Mouse (Mus musculus) forebrain, postnatal 0 days (tissue): ENCODE data around the gene Armc2. TPM values are rescaled to one million over a fixed set of nuclear protein-coding genes. Genes with fewer than 3 reads are reported as not detected.

Source experiments
- ATAC-seq: fragments of 200-750 bp; cut with Nextera tagmentation; 2 replicates; pipeline ENCODE4 v1.8.0; 2017; ENCODE audit warnings: mild to moderate bottlenecking, moderate library complexity
- DNase-seq: peaks from one replicate; pipeline ENCODE4 v3.0.0-alpha.2; 2015
- H3K27ac ChIP-seq: fragments of 300-500 bp; sonication (generic); 2 replicates; pipeline ENCODE4 v1.5.1; 2014; ENCODE audit warnings: low read depth, mild to moderate bottlenecking, antibody characterized with exemption, low read length, moderate library complexity, mixed read lengths
- H3K27me3 ChIP-seq: fragments of 300-500 bp; sonication (generic); 2 replicates; pipeline ENCODE4 v1.6.1; 2014; ENCODE audit warnings: mild to moderate bottlenecking, low read length, mixed read lengths; ENCODE audit not compliant: insufficient read depth
- H3K36me3 ChIP-seq: fragments of 300-500 bp; sonication (generic); 2 replicates; pipeline ENCODE4 v1.6.1; 2014; ENCODE audit warnings: mild to moderate bottlenecking, moderate library complexity; ENCODE audit not compliant: insufficient read depth
- H3K4me1 ChIP-seq: fragments of 300-500 bp; sonication (generic); 2 replicates; pipeline ENCODE4 v1.6.1; 2014; ENCODE audit warnings: antibody characterized with exemption; ENCODE audit not compliant: insufficient read depth
- H3K4me2 ChIP-seq: fragments of 300-500 bp; sonication (generic); 2 replicates; pipeline ENCODE4 v1.6.1; 2014; ENCODE audit warnings: low read depth, mild to moderate bottlenecking, moderate library complexity
- H3K4me3 ChIP-seq: fragments of 300-500 bp; sonication (generic); 2 replicates; pipeline ENCODE4 v1.5.1; 2014; ENCODE audit warnings: low read depth, low read length, mixed read lengths
- H3K9ac ChIP-seq: fragments of 300-500 bp; sonication (generic); 2 replicates; pipeline ENCODE4 v1.6.1; 2014; ENCODE audit warnings: mild to moderate bottlenecking
- H3K9me3 ChIP-seq: fragments of 300-500 bp; sonication (generic); 2 replicates; pipeline ENCODE4 v1.6.1; 2016; ENCODE audit warnings: low read length
- CTCF ChIP-seq: sonication (generic); IDR thresholded peaks from 2 replicates; pipeline ENCODE4 v1.5.1; 2016; ENCODE audit warnings: antibody characterized with exemption, control low read depth, low read depth
- WGBS: fragments of 180-500 bp; shearing (Covaris S2); extraction: QIAGEN DNeasy Blood & Tissue Kit; methylation state at CpG from one replicate; pipeline ENCODE4 v1.1.7; 2014; 5-methylcytosine and 5-hydroxymethylcytosine counted together
- polyA plus RNA-seq: library from polyadenylated mRNA; unstranded; fragments of >200 nt; fragmentation: Nextera tagmentation; extraction: Ambion mirVana; gene quantifications from 2 replicates; pipeline ENCODE4 v1.2.1, GENCODE M21; 2015
- total RNA-seq: library from RNA; depleted of rRNA; stranded (reverse); fragments of >200 nt; gene quantifications from 2 replicates; pipeline ENCODE4 v1.2.3, GENCODE M21; 2014

The Armc2 gene
- total and polyA plus RNA-seq, 2 experiments from 2014 or later, result 11.4 to 14.1 TPM

DNA sequence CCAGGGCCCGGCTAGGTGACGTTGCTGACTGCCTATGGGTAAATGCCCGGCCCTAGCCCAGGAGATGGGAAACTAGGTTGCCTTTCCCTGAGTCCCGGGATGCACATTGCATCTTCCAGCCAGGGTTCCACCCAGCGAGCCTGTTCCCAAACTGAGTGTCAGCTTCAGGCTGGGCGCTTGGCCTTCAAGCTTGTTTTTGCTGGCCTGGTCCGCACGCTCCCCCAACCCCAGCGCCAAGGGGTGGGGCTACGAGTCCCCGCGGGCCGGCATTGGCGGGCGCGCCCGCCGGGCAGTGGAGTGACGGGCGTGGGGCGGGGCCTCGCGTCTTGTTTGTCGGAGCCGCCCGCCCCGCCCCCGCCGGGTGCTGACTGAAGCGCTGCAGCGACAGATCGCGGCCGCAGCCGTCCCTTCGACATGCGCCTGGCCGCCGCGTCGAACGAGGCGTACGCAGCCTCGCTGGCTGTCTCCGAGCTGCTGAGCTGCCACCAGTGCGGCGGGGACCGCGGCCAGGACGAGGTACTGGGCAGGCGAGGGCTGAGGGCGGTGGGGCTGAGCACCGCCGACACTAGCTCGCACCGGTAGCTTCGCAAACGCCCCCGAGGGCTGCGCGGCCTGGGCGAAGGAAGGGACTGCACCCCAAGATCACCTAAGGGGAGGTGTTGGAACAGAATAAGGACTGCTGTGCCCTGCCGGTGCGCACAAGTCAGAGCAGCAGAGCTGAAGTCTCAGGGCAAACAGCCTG lies 131.0 kb downstream of the Armc2 start:
- peak overlapping the region; percentile 57 for H3K4me2 ChIP-seq
- peak; percentile 25 for TF ChIP-seq CTCF
- H3K4me3 ChIP-seq, result peak overlapping the region; percentile 48
- WGBS, result 3% methylated on average over 60 of the region's 65 CpGs
- ATAC-seq (peak; percentile 98), DNase-seq (peak; percentile 94)
- H3K4me1 ChIP-seq, result peaks cover 16% of the 10 kb centered on the region
- H3K9ac ChIP-seq, result peak overlapping the region; percentile 72
- H3K27me3 ChIP-seq, result no peaks in the 10 kb centered on the region
- no peaks in the 10 kb centered on the region for H3K36me3 ChIP-seq
- H3K27ac ChIP-seq, result peak overlapping the region; percentile 80
- no peaks in the 10 kb centered on the region for H3K9me3 ChIP-seq

DNA sequence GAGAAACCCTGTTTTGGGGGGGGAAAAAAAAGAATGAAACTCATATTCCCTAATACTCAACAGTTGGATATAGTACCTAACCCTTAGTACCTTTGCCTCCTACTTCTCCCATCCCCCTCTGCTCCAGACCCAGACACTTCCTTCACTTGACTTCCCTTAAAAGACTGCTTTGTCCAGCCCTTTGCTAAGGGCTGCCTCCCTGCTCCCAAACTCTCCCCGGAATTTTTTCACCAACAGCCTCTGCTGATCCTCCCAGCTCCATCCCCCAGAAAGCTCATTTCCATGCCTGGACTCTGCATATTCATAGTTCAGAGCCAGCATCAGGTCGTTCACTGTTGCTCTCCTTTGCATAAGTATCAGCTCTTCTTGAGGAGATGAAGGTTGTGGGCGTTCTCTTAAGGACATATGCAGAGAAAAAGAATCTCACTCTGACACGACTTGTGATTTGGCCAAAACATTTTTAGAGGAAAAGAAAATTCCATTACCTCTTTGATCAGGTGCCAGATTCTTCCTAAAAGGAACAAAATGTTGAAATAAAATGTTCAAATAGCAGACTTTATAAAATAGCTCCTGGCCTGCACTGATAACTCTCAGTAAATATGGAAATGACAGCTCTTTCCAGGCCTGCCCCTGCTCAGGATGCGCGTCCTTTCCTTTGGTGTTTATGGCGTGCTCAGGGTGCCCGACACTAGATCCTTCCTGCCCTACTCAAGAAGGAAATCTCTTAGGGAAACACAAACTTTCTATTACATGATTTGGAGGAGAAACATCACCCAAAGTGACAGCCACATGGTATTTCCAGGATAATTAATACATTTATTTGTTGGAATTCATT lies 134.3 kb downstream of the Armc2 start:
- Histone ChIP-seq H3K27ac (no peak overlapping the region), H3K27me3 (no peaks in the 10 kb centered on the region), H3K9ac (no peak overlapping the region), H3K9me3 (no peaks in the 10 kb centered on the region), H3K4me1 (peaks cover 9% of the 10 kb centered on the region; the same call in 1 of the 2 replicates), H3K4me2 (no peak overlapping the region), H3K4me3 (no peak overlapping the region), H3K36me3 (no peaks in the 10 kb centered on the region)
- DNase-seq, result no peak
- 57% methylated on average over 8 of the region's 8 CpGs for WGBS
- ATAC-seq, result no peak
- TF ChIP-seq CTCF, result no peak

DNA sequence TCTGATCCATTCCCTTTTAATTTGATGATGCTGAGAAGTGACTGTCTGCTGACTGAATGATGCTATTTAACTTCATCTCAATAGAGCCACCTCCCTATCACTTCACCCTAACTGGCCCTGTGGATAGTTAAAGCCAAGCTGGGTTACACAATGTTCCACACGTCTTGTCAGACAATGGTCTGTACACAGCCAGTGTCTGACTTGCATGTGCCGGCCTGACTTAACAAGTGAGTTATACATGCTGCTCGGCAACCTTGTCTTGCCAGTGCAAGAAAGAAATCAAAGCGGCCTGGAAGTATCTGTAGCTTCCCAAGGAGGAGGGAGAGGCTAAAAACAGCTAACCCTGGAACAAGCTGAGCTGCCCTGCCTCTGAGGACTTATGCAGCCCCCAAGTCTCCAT lies 136.8 kb downstream of the Armc2 start:
- DNase-seq (no peak), ATAC-seq (no peak)
- no peak overlapping the region for H3K27ac ChIP-seq
- no peak overlapping the region for H3K4me3 ChIP-seq
- no peaks in the 10 kb centered on the region for H3K36me3 ChIP-seq
- H3K27me3 ChIP-seq, result no peaks in the 10 kb centered on the region
- H3K4me1 ChIP-seq, result peaks cover 5% of the 10 kb centered on the region; the same call in 1 of the 2 replicates
- TF ChIP-seq CTCF, result no peak
- H3K4me2 ChIP-seq, result no peak overlapping the region
- 9% methylated on average over 4 of the region's 4 CpGs for WGBS
- H3K9ac ChIP-seq, result no peak overlapping the region
- H3K9me3 ChIP-seq, result no peaks in the 10 kb centered on the region

DNA sequence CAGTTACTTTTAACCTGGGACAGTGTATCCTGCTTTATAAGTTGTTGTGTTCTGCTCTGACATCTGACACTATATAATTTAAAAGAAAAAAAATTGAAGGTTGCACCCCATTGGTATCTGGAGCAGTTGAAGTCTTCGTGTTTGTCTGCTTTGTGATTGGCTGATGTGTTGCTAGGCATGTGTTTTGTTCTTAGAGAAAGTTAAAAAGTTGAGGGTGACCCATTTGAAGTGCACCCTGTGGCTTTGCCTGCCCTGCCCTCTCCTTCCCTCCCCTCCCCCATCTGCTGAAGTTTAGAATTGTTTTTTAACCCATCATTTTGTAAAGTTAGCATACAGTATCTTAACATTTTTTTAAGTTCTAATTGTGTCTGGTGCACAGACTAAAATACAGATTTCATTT lies 137.5 kb downstream of the Armc2 start:
- no peak overlapping the region for H3K9ac ChIP-seq
- no peaks in the 10 kb centered on the region for H3K27me3 ChIP-seq
- no peak overlapping the region for H3K4me2 ChIP-seq
- no peaks in the 10 kb centered on the region for H3K9me3 ChIP-seq
- no peak overlapping the region for H3K4me3 ChIP-seq
- no peak for ATAC-seq
- no peak for TF ChIP-seq CTCF
- DNase-seq, result no peak
- no peaks in the 10 kb centered on the region for H3K36me3 ChIP-seq
- H3K4me1 ChIP-seq, result peaks cover 5% of the 10 kb centered on the region; the same call in 1 of the 2 replicates
- H3K27ac ChIP-seq, result no peak overlapping the region
- 16% methylated on average over 1 of the region's 1 CpGs for WGBS

DNA sequence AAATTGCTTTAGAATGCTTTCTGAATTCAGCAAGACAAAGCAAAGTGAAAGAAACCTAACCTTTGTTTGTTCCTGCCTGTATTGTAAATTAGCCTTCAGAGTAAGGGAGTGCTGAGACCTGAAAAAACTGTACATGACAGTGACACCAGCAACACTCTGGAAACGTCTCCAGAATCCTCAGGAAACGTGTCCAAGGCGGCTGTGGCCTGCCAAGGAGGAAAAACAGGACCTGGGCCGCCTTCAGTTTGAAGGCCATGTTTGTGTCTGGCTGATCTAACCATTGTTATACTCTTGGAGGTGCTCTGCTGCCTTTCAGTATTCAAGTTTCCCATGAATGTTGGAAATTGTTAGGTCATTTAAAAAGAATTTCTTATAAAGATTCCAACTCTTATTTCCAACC lies 138.0 kb downstream of the Armc2 start:
- Histone ChIP-seq H3K9me3 (no peaks in the 10 kb centered on the region), H3K4me1 (peaks cover 5% of the 10 kb centered on the region; the same call in 1 of the 2 replicates), H3K9ac (no peak overlapping the region), H3K27me3 (no peaks in the 10 kb centered on the region), H3K4me3 (no peak overlapping the region), H3K27ac (no peak overlapping the region), H3K36me3 (no peaks in the 10 kb centered on the region), H3K4me2 (no peak overlapping the region)
- WGBS, result 44% methylated on average over 4 of the region's 4 CpGs
- ATAC-seq, result no peak
- TF ChIP-seq CTCF, result no peak
- DNase-seq, result no peak

DNA sequence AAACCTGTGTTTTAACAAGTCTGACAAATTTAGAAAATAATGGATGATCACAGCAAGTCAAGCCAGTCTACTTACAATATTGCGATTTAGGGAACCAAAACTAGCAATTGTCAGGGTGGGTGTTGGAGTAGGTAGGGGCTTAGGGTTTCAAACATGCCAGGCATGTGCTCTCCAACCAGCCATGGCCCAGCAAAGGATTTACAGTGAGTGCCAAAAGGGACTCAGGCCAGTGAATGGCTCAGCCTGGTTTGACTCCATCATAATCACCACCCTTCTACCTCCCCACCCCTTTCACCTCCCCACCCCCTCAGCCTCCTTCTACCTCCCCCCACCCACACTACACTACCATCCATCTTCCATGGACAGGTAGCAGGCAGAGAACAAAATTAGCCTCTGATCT lies 138.6 kb downstream of the Armc2 start:
- H3K4me1 ChIP-seq, result peaks cover 5% of the 10 kb centered on the region; the same call in 1 of the 2 replicates
- H3K9me3 ChIP-seq, result no peaks in the 10 kb centered on the region
- no peak overlapping the region for H3K4me3 ChIP-seq
- ATAC-seq (0 out of 2 replicates have a peak, but pooled peaks have one; percentile 20), DNase-seq (no peak)
- no peak overlapping the region for H3K9ac ChIP-seq
- no peaks in the 10 kb centered on the region for H3K36me3 ChIP-seq
- H3K4me2 ChIP-seq, result no peak overlapping the region
- WGBS, result 66% methylated on average over 1 of the region's 1 CpGs
- H3K27ac ChIP-seq, result no peak overlapping the region
- no peaks in the 10 kb centered on the region for H3K27me3 ChIP-seq
- no peak for TF ChIP-seq CTCF

DNA sequence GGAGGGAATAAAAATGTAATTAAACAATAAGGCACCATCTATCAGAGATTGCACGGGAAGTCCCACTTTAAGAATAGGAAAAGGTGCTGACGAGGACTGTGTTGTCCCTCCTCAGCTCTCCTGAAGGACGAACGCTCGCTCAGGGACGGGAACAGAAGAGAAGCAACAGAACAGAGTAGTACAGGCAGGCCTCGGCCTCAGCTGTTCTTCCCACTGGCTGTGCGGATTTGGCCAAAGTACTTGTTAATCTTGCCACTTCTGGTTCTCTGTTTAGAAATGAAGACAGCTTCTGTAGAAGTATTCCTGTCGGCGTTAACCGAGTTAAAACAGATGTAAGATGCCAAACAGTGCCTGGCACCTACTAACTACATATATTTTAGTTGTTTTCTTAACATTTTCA lies 139.9 kb downstream of the Armc2 start:
- Histone ChIP-seq H3K27ac (no peak overlapping the region), H3K9ac (no peak overlapping the region), H3K9me3 (no peaks in the 10 kb centered on the region), H3K4me1 (peaks cover 5% of the 10 kb centered on the region; the same call in 1 of the 2 replicates), H3K27me3 (no peaks in the 10 kb centered on the region), H3K4me3 (no peak overlapping the region), H3K4me2 (no peak overlapping the region), H3K36me3 (no peaks in the 10 kb centered on the region)
- no peak for ATAC-seq
- 77% methylated on average over 11 of the region's 11 CpGs for WGBS
- no peak for DNase-seq
- no peak for TF ChIP-seq CTCF
